In the genomic region with DNA sequence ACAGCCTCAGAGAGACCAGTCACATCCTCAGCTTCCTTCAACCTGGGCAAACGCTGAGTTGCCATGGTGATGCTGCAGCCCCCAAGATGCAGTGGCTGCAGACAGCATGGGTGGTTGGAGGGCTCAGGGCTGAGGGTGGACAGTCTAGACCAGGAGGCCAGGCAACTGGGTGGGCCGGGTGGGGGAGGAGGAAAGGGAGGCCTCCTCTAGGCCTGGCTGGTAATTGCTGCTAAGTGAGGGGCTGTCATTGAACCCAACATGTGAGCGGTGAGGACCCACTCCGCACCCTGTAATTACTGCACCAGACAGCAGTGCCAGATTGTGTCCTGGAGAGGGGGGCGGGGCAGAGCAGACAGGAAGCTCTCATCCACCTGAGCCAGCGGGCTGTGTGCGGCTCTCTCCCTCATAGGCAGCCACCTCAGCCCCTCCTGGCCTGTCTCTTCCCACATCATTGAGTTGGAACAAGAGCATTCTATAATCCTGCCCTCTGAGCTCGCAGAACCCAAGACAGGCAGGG, we compare ENCODE assay signal across 9 mouse cellular contexts. TPM values are rescaled to one million over a fixed set of nuclear protein-coding genes. Genes with fewer than 3 reads are reported as not detected.
DNase-seq lines count a peak whose midpoint lies in the region; ATAC-seq lines count a peak whose summit lies in the region.
"Had no signal": no experiment of that assay in that cellular context is flagged by ENCODE, and none has a peak within 500 bp of the region (broad histone marks: within the 10 kb centered on the region; RNA-seq: fewer than 3 reads in every experiment).

No protein-coding gene starts in this region.

- H3K4me3 ChIP-seq in hindbrain, embryonic 10.5 days: no peak overlapping the region
- no peak overlapping the region for H3K4me3 ChIP-seq in midbrain, embryonic 13.5 days (replicated peaks)
- H3K4me3 ChIP-seq: stomach, embryonic 15.5 days had no signal

- H3K9me3 ChIP-seq in hindbrain, embryonic 10.5 days: no peaks in the 10 kb centered on the region
- no peaks in the 10 kb centered on the region for H3K9me3 ChIP-seq in midbrain, embryonic 13.5 days
- H3K9me3 ChIP-seq: stomach, embryonic 15.5 days had no signal

- 0 out of 2 replicates have a peak, but pooled peaks cover 23% of the 10 kb centered on the region for H3K27me3 ChIP-seq in hindbrain, embryonic 10.5 days (ENCODE audit: insufficient read depth, poor library complexity, severe bottlenecking)
- H3K27me3 ChIP-seq in midbrain, embryonic 13.5 days: peaks cover 6% of the 10 kb centered on the region; the same call in 1 of the 2 replicates
- H3K27me3 ChIP-seq: stomach, embryonic 15.5 days had no signal

- H3K4me1 ChIP-seq in hindbrain, embryonic 10.5 days (replicated peaks): peaks cover 70% of the 10 kb centered on the region
- peaks cover 75% of the 10 kb centered on the region for H3K4me1 ChIP-seq in midbrain, embryonic 13.5 days (replicated peaks)

- H3K27ac ChIP-seq in hindbrain, embryonic 10.5 days: peak overlapping the region; percentile 62
- peak overlapping the region; percentile 78 for H3K27ac ChIP-seq in midbrain, embryonic 13.5 days
- H3K27ac ChIP-seq: stomach, embryonic 15.5 days had no signal

- no peak overlapping the region for H3K4me2 ChIP-seq in midbrain, embryonic 13.5 days (replicated peaks)
- H3K4me2 ChIP-seq: stomach, embryonic 15.5 days had no signal

- peaks cover 35% of the 10 kb centered on the region for H3K36me3 ChIP-seq in hindbrain, embryonic 10.5 days
- H3K36me3 ChIP-seq in midbrain, embryonic 13.5 days: peaks cover 17% of the 10 kb centered on the region

- 53% methylated on average over 8 of the region's 8 CpGs for WGBS in hindbrain, embryonic 10.5 days
- 29% methylated on average over 8 of the region's 8 CpGs for WGBS in midbrain, embryonic 13.5 days

- H3K9ac ChIP-seq in midbrain, embryonic 13.5 days (replicated peaks): peak overlapping the region; percentile 45; the same call in 1 of the 2 replicates
- H3K9ac ChIP-seq: stomach, embryonic 15.5 days had no signal

- peak; percentile 66 for DNase-seq in cerebellum, adult 11-12 months
- DNase-seq in cerebellum, adult 18-20 months: no peak
- DNase-seq in cerebellum, postnatal 14 days: peak; percentile 50 to 66
- peak; percentile 32 for DNase-seq in hindbrain, embryonic 10.5 days (ENCODE audit: low spot score)
- no peak for DNase-seq in thymus, postnatal 14 days
- DNase-seq in spleen, adult 18-20 months: no peak
- no peak for DNase-seq in kidney, postnatal 36 days

- peak; percentile 77 for ATAC-seq in midbrain, embryonic 13.5 days

RNA-seq across cellular contexts. Expression of gene Slc35c2, which starts 12.5 kb away (rescaled TPM):
- polyA plus RNA-seq in hindbrain, embryonic 10.5 days (2016; fragmentation: Nextera tagmentation; extraction: Ambion mirVana): 68.3 and 73.0 TPM in 2 replicates
- polyA plus RNA-seq in midbrain, embryonic 13.5 days (2015; fragmentation: Nextera tagmentation; extraction: Ambion mirVana): 69.6 and 73.8 TPM in 2 replicates

RNA-seq across cellular contexts. Expression of gene Cdh22, which starts 40.5 kb away (rescaled TPM):
- polyA plus RNA-seq in hindbrain, embryonic 10.5 days (2016; fragmentation: Nextera tagmentation; extraction: Ambion mirVana): 4.4 and 8.7 TPM in 2 replicates
- 10.4 and 15.7 TPM in 2 replicates for polyA plus RNA-seq in midbrain, embryonic 13.5 days (2015; fragmentation: Nextera tagmentation; extraction: Ambion mirVana)

RNA-seq across cellular contexts. Expression of gene Elmo2, which starts 51.1 kb away (rescaled TPM):
- polyA plus RNA-seq in hindbrain, embryonic 10.5 days (2016; fragmentation: Nextera tagmentation; extraction: Ambion mirVana): 90.0 and 94.6 TPM in 2 replicates
- 91.6 and 98.6 TPM in 2 replicates for polyA plus RNA-seq in midbrain, embryonic 13.5 days (2015; fragmentation: Nextera tagmentation; extraction: Ambion mirVana)

Comparison
In these comparisons a context has a peak if more than half of its experiments do, and no peak if none do; other contexts are left out.
1. DNase-seq: peak in cerebellum, adult 11-12 months (single experiment), cerebellum, postnatal 14 days (2 of 2) and hindbrain, embryonic 10.5 days (single experiment); none in cerebellum, adult 18-20 months (0 of 2), thymus, postnatal 14 days (single experiment), spleen, adult 18-20 months (0 of 2) and kidney, postnatal 36 days (0 of 2).